Mouse (Mus musculus): ENCODE results near the gene Zfp846. TPM values are rescaled to one million over a fixed set of nuclear protein-coding genes. Genes with fewer than 3 reads are reported as not detected.
"Not testable (repeated sequence)": the region's sequence is repeated elsewhere in the genome, so short reads cannot be mapped to it uniquely, and the experiment has no call there.

Gene Zfp846
- polyA plus RNA-seq, 1 experiment from 2014 or later, result 12.2 TPM

GRCm38 (mm10) chr9:20631332-20631731 lies 50.2 kb downstream of the Zfp846 start:
- Histone ChIP-seq H3K36me3 (ENCODE audit: insufficient read depth, low read length) (no peaks in the 10 kb centered on the region), H3K4me3 (ENCODE audit: low read depth, low read length) (no peak overlapping the region), H3K4me2 (replicated peaks; ENCODE audit: low read depth, low read length) (no peak overlapping the region), H3K4me1 (ENCODE audit: insufficient read depth, low read depth, low read length) (no peaks in the 10 kb centered on the region), H3K27me3 (replicated peaks; ENCODE audit: insufficient read depth, low read length) (no peaks in the 10 kb centered on the region), H3K9ac (replicated peaks; ENCODE audit: low read depth) (no peak overlapping the region), H3K27ac (ENCODE audit: low read length) (no peak overlapping the region), H3K9me3 (ENCODE audit: low read length) (no peaks in the 10 kb centered on the region)
- TF ChIP-seq CTCF (IDR thresholded peaks at IDR 0.05), result no peak
- ATAC-seq (no peak), DNase-seq (ENCODE audit: low spot score) (no peak)
- WGBS, result 82% methylated on average over 2 of the region's 2 CpGs

GRCm38 (mm10) chr9:20635676-20636075 lies 54.6 kb downstream of the Zfp846 start:
- WGBS, result 94% methylated on average over 8 of the region's 8 CpGs
- H3K9me3 ChIP-seq (ENCODE audit: low read length); DNase-seq (ENCODE audit: low spot score); H3K27ac ChIP-seq (ENCODE audit: low read length); H3K4me3 ChIP-seq (ENCODE audit: low read depth, low read length); H3K4me1 ChIP-seq (ENCODE audit: insufficient read depth, low read depth, low read length); ATAC-seq; H3K4me2 ChIP-seq (replicated peaks; ENCODE audit: low read depth, low read length); H3K27me3 ChIP-seq (replicated peaks; ENCODE audit: insufficient read depth, low read length); H3K9ac ChIP-seq (replicated peaks; ENCODE audit: low read depth): not testable (repeated sequence)
- peaks cover 13% of the 10 kb centered on the region; the same call in 1 of the 2 replicates for H3K36me3 ChIP-seq (ENCODE audit: insufficient read depth, low read length)

- peaks cover 13% of the 10 kb centered on the region; the same call in 1 of the 2 replicates for H3K36me3 ChIP-seq (ENCODE audit: insufficient read depth, low read length)
- peaks cover 3% of the 10 kb centered on the region; the same call in 1 of the 2 replicates for H3K4me1 ChIP-seq (ENCODE audit: insufficient read depth, low read depth, low read length)
- ATAC-seq, result no peak; the same call in 1 of the 2 replicates
- H3K27me3 ChIP-seq (replicated peaks; ENCODE audit: insufficient read depth, low read length), result no peaks in the 10 kb centered on the region
- 71% methylated on average over 3 of the region's 3 CpGs for WGBS
- DNase-seq (ENCODE audit: low spot score), result no peak
- no peaks in the 10 kb centered on the region for H3K9me3 ChIP-seq (ENCODE audit: low read length)
- no peak overlapping the region for H3K9ac ChIP-seq (replicated peaks; ENCODE audit: low read depth)
- H3K4me2 ChIP-seq (replicated peaks; ENCODE audit: low read depth, low read length), result no peak overlapping the region
- no peak for TF ChIP-seq CTCF (IDR thresholded peaks at IDR 0.05)
- no peak for TF ChIP-seq EP300 (IDR thresholded peaks at IDR 0.05)
- no peak overlapping the region for H3K4me3 ChIP-seq (ENCODE audit: low read depth, low read length)
- H3K27ac ChIP-seq (ENCODE audit: low read length), result no peak overlapping the region
These were observed 55.2 kb downstream of the Zfp846 start for GRCm38 (mm10) chr9:20636256-20636655.

- no peak overlapping the region for H3K27ac ChIP-seq (ENCODE audit: low read length)
- 84% methylated on average over 2 of the region's 2 CpGs for WGBS
These were observed 55.7 kb downstream of the Zfp846 start for GRCm38 (mm10) chr9:20636790-20637189.

GRCm38 (mm10) chr9:20638552-20638951 lies 57.5 kb downstream of the Zfp846 start:
- TF ChIP-seq EP300 (IDR thresholded peaks at IDR 0.05) (no peak), CTCF (IDR thresholded peaks at IDR 0.05) (no peak)

More at GRCm38 (mm10) chr9:20636790-20637189, 55.7 kb downstream of the Zfp846 start:
- Histone ChIP-seq H3K9ac (replicated peaks; ENCODE audit: low read depth) (no peak overlapping the region), H3K4me1 (ENCODE audit: insufficient read depth, low read depth, low read length) (peaks cover 7% of the 10 kb centered on the region), H3K36me3 (ENCODE audit: insufficient read depth, low read length) (peaks cover 13% of the 10 kb centered on the region; the same call in 1 of the 2 replicates), H3K4me3 (ENCODE audit: low read depth, low read length) (no peak overlapping the region), H3K27me3 (replicated peaks; ENCODE audit: insufficient read depth, low read length) (no peaks in the 10 kb centered on the region), H3K4me2 (replicated peaks; ENCODE audit: low read depth, low read length) (no peak overlapping the region), H3K9me3 (ENCODE audit: low read length) (no peaks in the 10 kb centered on the region)
- DNase-seq (ENCODE audit: low spot score) (no peak), ATAC-seq (no peak)
- no peak for TF ChIP-seq CTCF (IDR thresholded peaks at IDR 0.05)

GRCm38 (mm10) chr9:20639486-20639885 lies 58.4 kb downstream of the Zfp846 start:
- H3K27ac ChIP-seq (ENCODE audit: low read length), result no peak overlapping the region
- peaks cover 13% of the 10 kb centered on the region; the same call in 1 of the 2 replicates for H3K36me3 ChIP-seq (ENCODE audit: insufficient read depth, low read length)
- no peak overlapping the region for H3K4me3 ChIP-seq (ENCODE audit: low read depth, low read length)
- no peaks in the 10 kb centered on the region for H3K27me3 ChIP-seq (replicated peaks; ENCODE audit: insufficient read depth, low read length)
- H3K9me3 ChIP-seq (ENCODE audit: low read length), result no peaks in the 10 kb centered on the region
- no peak overlapping the region for H3K4me2 ChIP-seq (replicated peaks; ENCODE audit: low read depth, low read length)
- WGBS, result 88% methylated on average over 4 of the region's 4 CpGs
- no peak for TF ChIP-seq EP300 (IDR thresholded peaks at IDR 0.05)
- no peak for TF ChIP-seq CTCF (IDR thresholded peaks at IDR 0.05)
- ATAC-seq (no peak), DNase-seq (ENCODE audit: low spot score) (no peak)
- H3K4me1 ChIP-seq (ENCODE audit: insufficient read depth, low read depth, low read length), result peaks cover 7% of the 10 kb centered on the region
- H3K9ac ChIP-seq (replicated peaks; ENCODE audit: low read depth), result no peak overlapping the region

More at GRCm38 (mm10) chr9:20638552-20638951, 57.5 kb downstream of the Zfp846 start:
- Histone ChIP-seq H3K27ac (ENCODE audit: low read length) (no peak overlapping the region), H3K9me3 (ENCODE audit: low read length) (no peaks in the 10 kb centered on the region), H3K4me1 (ENCODE audit: insufficient read depth, low read depth, low read length) (peaks cover 7% of the 10 kb centered on the region), H3K4me2 (replicated peaks; ENCODE audit: low read depth, low read length) (no peak overlapping the region), H3K36me3 (ENCODE audit: insufficient read depth, low read length) (peaks cover 13% of the 10 kb centered on the region; the same call in 1 of the 2 replicates), H3K9ac (replicated peaks; ENCODE audit: low read depth) (no peak overlapping the region), H3K27me3 (replicated peaks; ENCODE audit: insufficient read depth, low read length) (no peaks in the 10 kb centered on the region), H3K4me3 (ENCODE audit: low read depth, low read length) (no peak overlapping the region)
- ATAC-seq (no peak), DNase-seq (ENCODE audit: low spot score) (no peak)
- WGBS, result 95% methylated on average over 19 of the region's 19 CpGs

- no peak for DNase-seq (ENCODE audit: low spot score)
- no peaks in the 10 kb centered on the region for H3K9me3 ChIP-seq (ENCODE audit: low read length)
- peak overlapping the region; percentile 89 for H3K27ac ChIP-seq (ENCODE audit: low read length)
- H3K9ac ChIP-seq (replicated peaks; ENCODE audit: low read depth), result peak overlapping the region; percentile 72
- H3K36me3 ChIP-seq (ENCODE audit: insufficient read depth, low read length), result peaks cover 13% of the 10 kb centered on the region; the same call in 1 of the 2 replicates
- H3K4me3 ChIP-seq (ENCODE audit: low read depth, low read length), result peak overlapping the region; percentile 90
- ATAC-seq, result no peak
- no peaks in the 10 kb centered on the region for H3K27me3 ChIP-seq (replicated peaks; ENCODE audit: insufficient read depth, low read length)
- WGBS, result 10% methylated on average over 6 of the region's 6 CpGs
- peaks cover 7% of the 10 kb centered on the region for H3K4me1 ChIP-seq (ENCODE audit: insufficient read depth, low read depth, low read length)
- H3K4me2 ChIP-seq (replicated peaks; ENCODE audit: low read depth, low read length), result peak overlapping the region; percentile 97
- TF ChIP-seq CTCF (IDR thresholded peaks at IDR 0.05) (no peak), EP300 (IDR thresholded peaks at IDR 0.05) (no peak)
These were observed 60.4 kb downstream of the Zfp846 start for GRCm38 (mm10) chr9:20641501-20641900.
